Mouse (Mus musculus): ENCODE results near the gene Fam240b.
"Not testable (repeated sequence)": the region's sequence is repeated elsewhere in the genome, so short reads cannot be mapped to it uniquely, and the experiment has no call there.

Gene Fam240b

DNA sequence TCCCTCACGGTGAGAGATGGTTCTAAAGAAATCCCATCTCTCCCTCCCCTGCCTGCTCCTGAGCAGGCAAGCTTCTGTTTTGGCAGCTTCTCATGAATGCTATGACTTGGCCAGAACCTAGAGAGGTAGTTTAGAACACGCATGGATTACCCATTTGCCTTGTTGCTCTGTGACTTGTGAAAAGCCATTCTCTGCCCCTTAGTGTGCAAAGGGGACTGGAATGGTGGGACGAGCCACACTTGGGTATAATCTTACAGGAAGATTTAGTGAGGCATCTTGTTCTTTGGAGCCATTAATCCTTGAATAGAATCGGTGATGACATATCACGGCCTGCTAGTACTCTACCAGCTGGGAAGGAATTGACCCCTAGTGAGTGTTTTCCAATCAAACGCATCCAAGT is at the start of gene Fam240b:
Gene Fam240b (minus strand): TSS at position 101 of the 400 bp plus-strand sequence.
- DNase-seq, result no peak

DNA sequence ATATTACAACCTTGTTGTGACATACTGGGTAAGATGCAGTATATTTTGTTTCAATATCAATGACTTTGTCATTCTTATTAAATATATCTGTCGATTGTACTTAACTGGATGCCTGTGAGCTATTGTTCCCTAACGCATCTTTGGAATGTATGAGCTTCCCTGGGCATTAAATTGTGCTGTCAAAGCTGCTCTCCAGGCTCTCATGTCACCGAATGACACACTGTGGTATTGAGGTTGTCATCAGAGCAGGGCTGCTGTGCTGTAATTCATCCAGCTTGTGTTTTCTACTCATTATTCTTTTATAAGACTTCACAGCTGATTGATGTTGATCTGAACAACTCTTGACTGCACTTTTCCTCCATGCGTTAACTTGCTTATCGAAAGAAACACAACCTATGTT is 32.5 kb upstream of the Fam240b start:
- DNase-seq, result no peak

GRCm38 (mm10) chr13:64526515-64527285 is 29.1 kb upstream of the Fam240b start:
- no peak for DNase-seq

- DNase-seq, result no peak
These were observed 16.7 kb upstream of the Fam240b start for GRCm38 (mm10) chr13:64514247-64514646.

- no peak for DNase-seq
These were observed 14.0 kb upstream of the Fam240b start for GRCm38 (mm10) chr13:64511616-64512015.

- no peak for DNase-seq
These were observed 9.8 kb upstream of the Fam240b start for GRCm38 (mm10) chr13:64507361-64507760.

- no peak for DNase-seq
These were observed 5.2 kb upstream of the Fam240b start for GRCm38 (mm10) chr13:64502833-64503232.

GRCm38 (mm10) chr13:64493586-64493985 is 4.0 kb downstream of the Fam240b start:
- no peak for DNase-seq

GRCm38 (mm10) chr13:64489886-64490285 is 7.7 kb downstream of the Fam240b start:
- DNase-seq, result no peak

DNA sequence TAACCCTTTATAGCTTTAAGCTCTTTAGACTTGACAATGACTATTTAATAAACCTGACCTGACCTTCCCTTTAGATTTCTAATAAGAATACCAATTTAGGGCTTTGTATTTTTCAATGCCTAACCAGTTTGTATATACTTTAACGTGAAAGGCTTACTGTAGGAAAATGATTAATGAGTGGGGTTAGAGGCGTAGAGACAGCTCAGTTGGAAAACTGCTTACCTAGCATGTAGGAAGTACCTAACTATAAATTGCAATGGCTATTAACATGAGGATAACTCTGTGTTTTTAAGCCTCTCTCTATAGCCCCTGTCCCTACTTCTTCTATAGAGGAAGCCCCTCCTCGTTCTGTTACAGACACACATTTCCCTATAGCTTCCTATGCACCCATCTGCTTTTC is 17.6 kb downstream of the Fam240b start:
- DNase-seq, result no peak

DNA sequence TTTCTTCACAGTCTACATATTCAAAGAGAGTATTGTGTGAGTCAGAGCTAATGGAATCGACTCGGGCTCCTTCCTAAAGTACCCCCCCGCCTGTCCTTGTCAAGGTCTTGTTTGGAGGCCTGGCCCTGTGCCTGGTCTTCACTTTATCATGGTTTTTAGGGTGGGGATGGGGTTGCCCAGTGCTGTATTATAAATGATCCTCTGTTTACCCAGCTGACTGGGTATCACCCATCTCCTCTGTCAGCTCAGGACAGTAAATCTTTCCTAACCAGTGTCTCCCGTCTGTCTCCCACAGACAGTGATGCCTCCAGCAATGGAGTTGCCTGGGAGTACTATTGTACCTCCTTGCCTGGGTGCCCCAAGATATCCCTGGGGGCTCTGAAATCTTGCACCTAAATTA is 19.6 kb downstream of the Fam240b start:
- DNase-seq, result no peak

DNA sequence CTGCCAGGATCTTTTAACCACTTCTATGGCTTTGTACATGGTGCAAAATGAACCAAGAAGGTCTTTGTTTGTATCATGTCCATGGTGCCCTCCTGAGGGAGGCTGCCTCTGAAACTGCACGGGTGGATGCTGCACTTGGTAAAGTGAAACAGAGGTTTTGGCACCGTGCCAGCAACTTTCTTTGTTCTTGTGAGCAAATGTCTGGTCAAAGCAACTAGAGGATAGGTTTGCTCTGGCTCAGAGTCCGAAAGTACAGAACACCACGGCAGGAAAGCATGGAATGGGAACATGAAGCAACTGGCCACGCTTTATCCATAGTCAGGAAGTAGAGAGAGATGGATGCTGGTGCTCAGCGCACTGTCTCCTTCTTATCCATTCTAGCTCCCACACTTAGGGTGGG is 29.7 kb downstream of the Fam240b start:
- no peak for DNase-seq

- DNase-seq, result no peak
These were observed 32.4 kb downstream of the Fam240b start for GRCm38 (mm10) chr13:64465166-64465565.

GRCm38 (mm10) chr13:64462581-64462980 is 35.0 kb downstream of the Fam240b start:
- no peak for DNase-seq

DNA sequence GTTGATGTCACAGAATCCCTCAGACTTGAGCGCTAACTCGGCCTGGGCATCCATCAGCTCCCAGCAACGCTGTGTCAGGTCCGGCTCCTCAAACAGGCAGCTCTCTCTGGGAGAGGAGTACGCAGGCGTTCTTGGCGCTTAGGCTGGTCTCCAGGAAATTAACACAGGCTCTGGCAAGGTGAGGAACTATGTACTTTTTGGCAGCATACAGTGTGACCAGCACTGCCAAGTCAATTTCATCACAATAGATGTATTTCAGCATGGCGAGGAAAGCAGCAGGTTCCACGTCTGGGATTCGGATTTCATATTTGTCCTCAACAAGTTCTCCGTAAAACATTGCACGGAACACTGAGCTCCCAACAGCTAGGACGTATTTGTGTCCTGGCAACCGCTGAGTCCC is 39.4 kb downstream of the Fam240b start:
- DNase-seq, result no peak

DNA sequence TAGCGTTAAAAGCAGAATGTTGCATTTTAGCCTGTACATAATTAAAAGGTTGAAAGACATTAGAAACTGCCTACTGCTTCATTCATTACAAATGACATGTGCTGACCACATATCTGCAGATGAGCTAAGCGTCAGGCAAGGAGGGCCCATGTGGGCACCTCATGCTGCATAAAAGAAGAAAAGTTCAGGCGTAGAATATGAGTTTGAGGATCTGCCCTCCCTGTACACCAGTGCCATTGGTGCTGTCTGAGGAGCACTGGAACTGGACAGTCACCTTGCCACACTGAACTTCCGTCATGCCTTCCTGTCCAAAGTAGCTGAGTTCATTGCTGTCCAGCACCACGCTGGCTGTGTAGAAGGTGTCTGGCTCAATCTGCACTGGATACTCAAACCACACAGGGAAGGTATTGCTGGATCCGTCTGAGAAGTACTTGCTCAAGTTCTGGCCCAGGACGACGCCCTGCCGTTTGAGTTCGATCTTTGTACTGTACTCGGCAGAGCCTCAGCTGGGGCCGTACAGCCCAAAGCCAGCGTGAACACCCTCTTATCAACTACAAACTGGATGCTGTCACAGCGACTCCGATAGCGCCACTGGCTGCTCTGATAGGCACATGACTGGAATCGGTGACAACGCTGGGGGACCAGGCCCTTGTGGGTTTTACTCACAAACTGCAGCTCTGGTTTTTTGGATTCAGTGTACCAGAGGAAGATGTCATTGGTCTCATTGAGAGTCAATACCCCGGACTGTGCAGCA is 40.2 kb downstream of the Fam240b start:
- not testable (repeated sequence) for DNase-seq

DNA sequence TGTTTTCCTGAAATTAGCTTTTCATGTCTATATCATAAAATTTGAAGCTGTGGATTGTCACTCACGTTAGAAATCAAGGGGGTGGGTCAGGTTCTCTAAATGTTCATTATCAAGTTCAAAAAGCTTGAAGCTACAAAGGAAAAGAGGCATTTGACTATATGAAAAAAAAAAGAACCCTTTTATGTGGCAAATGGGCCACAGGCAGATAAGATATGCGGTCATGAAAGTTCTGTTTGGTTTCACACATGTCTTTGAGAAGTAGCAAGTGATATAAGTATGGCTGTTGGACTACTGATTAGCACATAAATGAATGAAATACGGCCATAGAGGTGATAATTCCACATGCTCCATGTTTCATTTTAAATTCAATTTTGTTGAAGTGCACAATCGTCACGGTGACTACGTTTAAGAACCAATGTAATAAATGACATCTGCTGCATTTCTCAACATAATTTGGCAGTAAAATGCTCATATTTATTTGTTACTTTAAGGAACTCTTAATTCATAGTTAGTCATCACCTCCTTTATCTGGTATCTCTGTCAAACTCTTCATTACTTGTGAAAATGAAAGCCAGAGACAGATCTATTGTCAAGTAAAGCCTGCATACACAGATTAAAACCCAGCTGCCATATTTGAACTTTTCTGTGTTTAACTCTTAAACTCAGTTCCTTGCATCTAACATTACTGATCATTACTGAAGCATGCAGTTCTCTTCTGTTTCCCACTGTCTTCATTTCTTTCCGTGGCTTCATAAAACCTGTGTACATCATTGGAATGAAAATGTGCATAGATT is 47.4 kb downstream of the Fam240b start:
- no peak for DNase-seq

DNA sequence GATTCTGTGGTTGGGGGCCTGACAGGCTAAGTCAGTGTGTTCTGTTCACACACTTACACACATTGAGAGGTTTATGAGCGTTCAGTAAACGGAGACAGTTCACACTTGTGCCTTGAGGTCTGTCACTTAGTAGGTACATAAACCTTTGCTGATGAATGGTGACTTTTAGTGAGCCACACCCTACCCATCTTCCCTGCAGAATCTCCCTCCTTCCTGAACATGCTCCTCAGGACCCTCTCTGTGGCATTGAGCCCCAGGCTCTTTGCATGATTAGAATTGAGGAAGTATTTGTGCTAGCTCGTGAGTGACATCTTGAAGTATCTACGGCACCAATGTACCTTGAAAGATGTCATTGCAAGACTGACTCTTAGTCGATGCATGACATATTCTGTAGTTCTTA is 48.9 kb downstream of the Fam240b start:
- no peak for DNase-seq

DNA sequence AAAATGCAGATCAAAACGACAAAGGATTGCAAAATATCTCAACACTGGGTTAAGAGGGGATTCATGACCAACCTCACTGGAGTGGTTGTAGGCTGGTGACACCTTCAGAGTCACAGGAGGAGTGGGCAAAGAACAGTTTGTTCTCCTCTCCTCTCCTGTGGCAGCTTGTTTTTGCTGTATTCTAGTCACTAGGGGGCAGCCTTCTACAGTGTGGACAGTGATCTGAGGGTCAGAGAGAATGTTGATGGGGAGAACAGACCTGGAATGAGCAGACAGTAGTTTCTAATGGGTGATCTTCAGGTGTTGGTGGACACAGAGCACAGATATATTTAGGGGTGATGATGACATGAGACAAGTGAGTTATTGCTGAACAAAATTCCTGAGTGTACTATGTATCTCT is 49.6 kb downstream of the Fam240b start:
- no peak for DNase-seq

GRCm38 (mm10) chr13:64445254-64445920 is 52.2 kb downstream of the Fam240b start:
- no peak for DNase-seq

DNA sequence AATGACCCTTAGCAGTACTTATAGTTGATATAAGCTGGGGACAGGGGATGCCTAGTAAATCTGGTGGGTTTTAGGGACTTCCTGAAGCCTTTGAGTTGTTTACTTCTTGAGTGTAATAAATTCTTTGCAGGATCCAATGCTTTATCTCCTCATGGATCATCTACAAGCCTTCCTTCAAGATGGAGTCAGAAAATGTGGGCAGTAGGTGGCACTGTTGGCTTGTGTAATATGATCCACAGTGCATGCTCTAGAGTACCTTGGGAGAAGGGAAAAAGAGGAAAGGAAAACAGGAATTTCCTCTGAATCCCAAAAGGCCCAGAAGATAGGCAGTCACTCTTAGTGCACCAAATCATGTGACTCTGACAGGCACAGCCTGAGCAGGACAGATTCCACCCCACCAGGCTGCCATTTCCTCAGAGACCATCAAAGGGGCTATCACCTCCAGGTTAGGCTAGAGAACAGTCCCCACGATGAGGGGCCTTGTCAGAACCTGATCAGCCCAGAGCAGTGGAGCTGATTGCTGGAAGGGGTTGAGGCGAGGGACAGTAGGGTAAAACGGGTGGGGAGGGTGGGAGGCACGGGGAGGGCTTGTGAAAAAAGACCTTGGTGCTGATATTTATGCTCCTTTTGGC is 54.2 kb downstream of the Fam240b start:
- DNase-seq, result peak in 1 of 2 experiments; percentile 8

GRCm38 (mm10) chr13:64440592-64440991 is 57.0 kb downstream of the Fam240b start:
- DNase-seq, result no peak

Data from B cell, adult 2 months (primary cell).